ENCODE assay signal across 18 mouse cellular contexts in the genomic region with DNA sequence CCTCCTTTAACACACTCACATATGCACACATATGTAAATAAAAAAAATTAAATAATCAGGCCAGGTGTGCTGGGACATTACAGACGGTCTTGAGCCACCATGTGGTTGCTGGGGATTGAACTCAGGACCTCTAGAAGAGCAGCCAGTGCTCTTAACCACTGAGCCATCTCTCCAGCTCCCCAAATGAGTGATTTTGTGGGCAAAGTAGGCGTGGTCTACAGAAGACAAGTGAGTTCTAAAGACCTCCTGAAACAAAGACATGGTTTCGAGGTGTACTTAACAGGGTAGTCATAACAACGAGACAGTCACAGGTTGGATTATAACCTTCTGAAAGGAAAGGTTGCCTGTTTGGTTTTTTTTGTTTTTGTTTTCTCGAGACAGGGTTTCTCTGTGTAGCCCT. TPM values are rescaled to one million over a fixed set of nuclear protein-coding genes. Genes with fewer than 3 reads are reported as not detected.
"Had no signal": no experiment of that assay in that cellular context is flagged by ENCODE, and none has a peak within 500 bp of the region (broad histone marks: within the 10 kb centered on the region; RNA-seq: fewer than 3 reads in every experiment).

No protein-coding gene starts in this region.

- H3K4me1 ChIP-seq: neural tube, embryonic 12.5 days; neural tube, embryonic 13.5 days; neural tube, embryonic 15.5 days; stomach, embryonic 15.5 days had no signal

- H3K4me3 ChIP-seq: neural tube, embryonic 12.5 days; neural tube, embryonic 13.5 days; neural tube, embryonic 15.5 days; stomach, embryonic 15.5 days had no signal

- H3K27me3 ChIP-seq: neural tube, embryonic 12.5 days; stomach, embryonic 15.5 days had no signal

- H3K9ac ChIP-seq: neural tube, embryonic 12.5 days; neural tube, embryonic 13.5 days; neural tube, embryonic 15.5 days; stomach, embryonic 15.5 days had no signal

- H3K27ac ChIP-seq: neural tube, embryonic 12.5 days; neural tube, embryonic 13.5 days; neural tube, embryonic 15.5 days; stomach, embryonic 15.5 days; stomach, postnatal 0 days had no signal

- DNase-seq: retina, postnatal 1 day; right cerebral cortex, adult 18-20 months; right cerebral cortex, postnatal 14 days; right cerebral cortex, postnatal 25 days; right cerebral cortex, postnatal 4 days; spleen, adult 18-20 months; thymus, adult 18-20 months; thymus, adult 2 months; thymus, postnatal 14 days; thymus, postnatal 25 days; thymus, postnatal 36 days; thymus, postnatal 4 days had no signal

- H3K36me3 ChIP-seq: neural tube, embryonic 12.5 days; neural tube, embryonic 13.5 days; neural tube, embryonic 15.5 days; stomach, embryonic 15.5 days had no signal

- H3K4me2 ChIP-seq: neural tube, embryonic 12.5 days; neural tube, embryonic 13.5 days; neural tube, embryonic 15.5 days; stomach, embryonic 15.5 days had no signal

- H3K9me3 ChIP-seq: neural tube, embryonic 12.5 days; neural tube, embryonic 13.5 days; neural tube, embryonic 15.5 days; stomach, embryonic 15.5 days had no signal

RNA-seq across cellular contexts. Expression of a gene that starts 11.8 kb away (rescaled TPM):
- total RNA-seq: neutrophil, adult 5-6 weeks had no signal
